Mouse (Mus musculus) layer of hippocampus, adult 18-20 months (tissue): ENCODE data around the gene Hddc2. TPM values are rescaled to one million over a fixed set of nuclear protein-coding genes. Genes with fewer than 3 reads are reported as not detected.

Experiments
- DNase-seq, 2 experiments: peaks; one replicate each; pipeline ENCODE4 v3.0.0; 2022; ENCODE audit warnings: low spot score in 2 of 2
- total RNA-seq, 2 experiments: library from RNA; stranded (reverse); gene quantifications; 2 replicates each; pipeline ENCODE4 v1.2.3; 2021

The Hddc2 gene
- total RNA-seq, 2 experiments from 2014 or later: 16.6 to 23.4 TPM

DNA sequence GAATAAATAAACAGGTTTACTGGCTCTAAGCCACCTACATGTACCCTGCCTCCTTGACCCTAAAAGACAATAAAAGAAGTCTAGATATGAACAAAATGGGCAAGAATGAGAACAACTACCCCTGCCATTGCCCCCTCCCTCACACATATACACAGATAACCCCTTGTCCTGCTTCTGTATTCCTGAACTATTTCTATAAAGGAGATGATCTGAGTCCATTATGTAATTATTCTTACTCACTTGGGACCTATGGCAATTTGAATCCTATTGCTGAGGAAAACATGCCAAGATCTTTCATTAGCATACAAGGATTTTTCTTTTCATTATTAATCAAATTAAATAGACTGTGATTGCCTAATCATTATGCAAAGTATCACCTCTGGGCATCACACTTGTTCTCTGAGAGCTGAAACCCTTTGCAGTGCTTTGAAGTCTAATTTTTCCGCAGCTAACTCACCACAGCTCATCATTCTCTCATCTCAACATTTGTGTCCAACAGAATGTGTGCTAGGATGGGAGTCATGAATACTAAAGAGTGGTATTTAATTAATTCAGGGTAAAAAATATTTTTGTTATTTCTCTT, 39.8 kb downstream of the Hddc2 start:
- no peak for DNase-seq

DNA sequence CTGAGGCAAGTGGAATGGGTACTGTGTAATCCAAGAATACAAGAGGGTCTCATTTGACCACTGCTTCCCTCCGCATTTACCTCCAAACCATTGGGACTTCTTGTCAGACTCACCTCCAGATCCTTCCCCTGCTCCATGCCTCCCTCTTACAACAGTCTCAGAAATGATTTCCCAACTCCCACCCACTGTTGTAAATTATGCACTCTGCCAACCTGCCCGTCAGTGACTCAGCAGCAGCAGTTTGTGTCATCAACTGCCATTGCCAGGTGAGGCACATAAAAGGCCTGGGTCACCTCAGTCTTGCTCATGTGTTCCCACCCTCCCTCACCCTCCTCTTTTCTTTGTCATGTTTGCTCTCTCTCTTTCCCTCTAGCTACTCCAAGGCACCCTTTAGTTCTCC, 41.0 kb downstream of the Hddc2 start:
- DNase-seq: no peak

DNA sequence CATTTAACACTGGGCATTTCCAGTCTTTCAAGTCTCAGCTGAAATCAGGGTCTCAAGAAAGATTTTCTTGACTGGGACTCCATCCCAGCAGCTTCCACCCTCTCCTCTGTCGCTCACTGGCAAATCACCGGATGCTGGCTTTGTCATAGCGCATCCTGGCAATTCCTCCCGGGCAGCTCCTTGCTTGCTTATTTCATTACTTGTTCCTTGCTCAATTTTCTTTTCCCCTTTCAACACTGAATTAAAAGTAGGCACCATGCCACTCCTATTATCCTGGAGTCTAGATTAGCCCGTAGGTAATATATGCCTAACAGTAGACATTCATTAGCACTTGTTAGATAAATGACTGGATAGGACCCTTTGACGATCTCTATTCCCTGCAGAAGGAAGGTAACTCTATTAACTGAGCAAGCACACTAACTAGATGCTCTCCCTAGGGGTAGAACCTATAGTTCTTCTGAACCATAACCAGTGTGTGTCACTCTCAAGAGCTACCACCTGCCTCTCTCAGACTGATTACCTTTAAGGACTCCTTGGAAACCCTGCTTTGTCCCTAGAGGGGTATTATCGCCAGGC, 41.8 kb downstream of the Hddc2 start:
- DNase-seq: no peak

GRCm38 (mm10) chr10:31359749-31360148, 46.6 kb downstream of the Hddc2 start:
- no peak for DNase-seq

- DNase-seq: peak in 1 of 2 experiments; percentile 17
Measured at GRCm38 (mm10) chr10:31370200-31370599, 57.0 kb downstream of the Hddc2 start.

Other genes starting within 250 kb of the Hddc2 start
- 10 to 100 TPM; 32.6 to 41.2 TPM for gene Tpd52l1, start 132.6 kb downstream of the Hddc2 start, total RNA-seq